Comparison of ENCODE assay signal across 8 mouse cellular contexts in genomic region chr5:99728649-99729212, GRCm38 (mm10). TPM values are rescaled to one million over a fixed set of nuclear protein-coding genes. Genes with fewer than 3 reads are reported as not detected.
DNase-seq lines count a peak whose midpoint lies in the region; ATAC-seq lines count a peak whose summit lies in the region.

Gene Rasgef1b, minus strand, starts transcription at chr5:99729065.

- peaks cover 26% of the 10 kb centered on the region for H3K4me1 ChIP-seq in lung, embryonic 15.5 days

- H3K27ac ChIP-seq in lung, embryonic 15.5 days: peak within 1 kb of the TSS; percentile 59

- WGBS in lung, embryonic 15.5 days: under 1% methylated on average over 52 of the region's 53 CpGs

- H3K9me3 ChIP-seq in lung, embryonic 15.5 days: no peaks in the 10 kb centered on the region

- H3K27me3 ChIP-seq in lung, embryonic 15.5 days: peaks cover 12% of the 10 kb centered on the region; the same call in 1 of the 2 replicates

- no peaks in the 10 kb centered on the region for H3K36me3 ChIP-seq in lung, embryonic 15.5 days

- peak within 1 kb of the TSS; percentile 73 for H3K4me3 ChIP-seq in lung, embryonic 15.5 days

- peak within 1 kb of the TSS; percentile 97 for H3K4me2 ChIP-seq in lung, embryonic 15.5 days

- H3K9ac ChIP-seq in lung, embryonic 15.5 days: peak within 1 kb of the TSS; percentile 61

- peak; percentile 83 for ATAC-seq in lung, embryonic 15.5 days (ENCODE audit: borderline replicate concordance, extremely low read depth, low FRiP score, low TSS enrichment)

- peak; percentile 61 for DNase-seq in R1 (ENCODE audit: low read depth, low spot score)
- peak; percentile 65 for DNase-seq in cerebellum, adult 9-10 months
- peak in 1 of 2 experiments; percentile 76 for DNase-seq in frontal cortex, adult 2 months (ENCODE audit: extremely low spot score in 1 of 2, low spot score in 1 of 2)
- DNase-seq in heart, postnatal 4 days: peak; percentile 85
- DNase-seq in layer of hippocampus, adult 8-10 months (ENCODE audit: low spot score in 2 of 2): peak; percentile 16 to 51
- peak; percentile 66 for DNase-seq in ovary, postnatal 14 days (ENCODE audit: low spot score)
- peak; percentile 47 for DNase-seq in urinary bladder, adult 2 months (ENCODE audit: low spot score)

RNA-seq across cellular contexts. Expression of gene Rasgef1b, which starts in this region (rescaled TPM):
- polyA plus RNA-seq in frontal cortex, adult 2 months (2012; rRNA removed): 45.0 and 52.1 TPM in 2 replicates
- total RNA-seq in heart, postnatal 4 days (2021): 10 to 100 TPM; 20.4 to 22.4 TPM
- total RNA-seq in layer of hippocampus, adult 8-10 months (2022): 10 to 100 TPM; 15.6 to 18.0 (median 16.5) TPM
- 14.9 and 16.3 TPM in 2 replicates for polyA plus RNA-seq in lung, embryonic 15.5 days (2015; fragmentation: Nextera tagmentation; extraction: Ambion mirVana)
- polyA plus RNA-seq in urinary bladder, adult 2 months (2012; rRNA removed): 5.7 and 6.2 TPM in 2 replicates
